Mouse (Mus musculus) lung, postnatal 10 days (tissue): Measurements from ENCODE around the gene Dffa.
"Not testable (repeated sequence)": the region's sequence is repeated elsewhere in the genome, so short reads cannot be mapped to it uniquely, and the experiment has no call there.

Source experiments
- DNase-seq: peaks from one replicate; pipeline ENCODE4 v3.0.0; 2021

The Dffa gene

DNA sequence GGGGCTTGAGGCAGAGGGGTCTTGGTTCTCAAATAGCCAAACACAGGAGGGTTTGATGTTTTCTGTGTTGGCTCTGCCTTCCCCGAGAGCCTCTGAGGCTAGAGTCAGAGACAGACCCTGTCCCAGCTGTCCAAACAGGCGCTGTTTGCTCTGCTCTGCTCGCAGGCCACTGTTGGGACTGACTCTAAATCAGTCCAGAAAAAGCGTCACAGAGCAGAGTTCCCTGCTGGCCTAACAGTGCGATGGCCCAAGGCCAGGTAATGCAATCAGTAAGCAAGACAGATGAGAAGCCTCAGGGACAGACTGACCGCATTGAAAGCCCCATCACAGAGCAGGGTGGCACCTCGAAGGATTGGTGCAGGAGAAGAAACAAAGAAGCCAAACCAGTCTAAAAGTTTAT is 45.7 kb downstream of the Dffa start:
- peak; percentile 53 for DNase-seq

DNA sequence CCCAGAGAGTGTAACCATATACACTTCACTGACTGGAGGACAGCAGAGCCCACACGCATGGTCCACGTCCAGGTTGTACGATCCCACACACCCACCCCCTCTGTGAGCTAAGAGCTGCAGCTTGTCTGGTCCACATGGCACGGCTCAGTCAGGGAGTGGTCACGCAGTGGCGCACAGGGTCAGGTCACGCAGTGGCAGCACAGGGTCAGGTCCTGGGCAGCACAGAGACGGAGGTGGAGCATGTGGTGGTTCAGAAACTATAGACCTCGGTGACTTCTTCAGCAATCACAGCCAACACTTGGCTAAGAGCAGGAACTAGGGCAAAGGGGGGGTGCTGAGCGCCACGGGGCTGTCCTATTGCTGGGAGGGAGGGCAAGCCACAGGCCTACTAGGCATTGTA is 46.3 kb downstream of the Dffa start:
- DNase-seq = no peak

- DNase-seq = no peak
Observed at GRCm38 (mm10) chr4:149150721-149151120, 46.8 kb downstream of the Dffa start.

- DNase-seq = no peak
Observed at GRCm38 (mm10) chr4:149154859-149155258, 50.9 kb downstream of the Dffa start.

DNA sequence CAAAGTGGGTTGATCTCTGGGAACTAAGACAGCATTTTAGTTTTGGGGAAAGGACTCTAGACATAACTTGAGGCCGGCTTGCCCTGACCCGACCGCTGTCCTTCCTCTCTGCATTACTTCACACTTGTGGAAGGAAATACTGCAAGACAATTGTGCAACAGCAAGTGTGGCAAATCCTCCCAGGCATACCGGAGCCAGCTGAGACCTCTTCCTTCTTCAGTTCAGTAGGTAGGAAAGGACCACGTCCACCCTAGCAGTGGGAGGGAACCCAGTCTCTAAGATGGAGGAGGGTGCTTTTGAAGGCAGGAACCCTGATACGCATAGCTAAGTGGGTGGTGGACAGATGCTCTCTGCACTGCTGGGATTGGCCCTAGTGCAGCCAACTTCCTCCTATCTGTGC is 51.8 kb downstream of the Dffa start:
- DNase-seq = peak; percentile 26

DNA sequence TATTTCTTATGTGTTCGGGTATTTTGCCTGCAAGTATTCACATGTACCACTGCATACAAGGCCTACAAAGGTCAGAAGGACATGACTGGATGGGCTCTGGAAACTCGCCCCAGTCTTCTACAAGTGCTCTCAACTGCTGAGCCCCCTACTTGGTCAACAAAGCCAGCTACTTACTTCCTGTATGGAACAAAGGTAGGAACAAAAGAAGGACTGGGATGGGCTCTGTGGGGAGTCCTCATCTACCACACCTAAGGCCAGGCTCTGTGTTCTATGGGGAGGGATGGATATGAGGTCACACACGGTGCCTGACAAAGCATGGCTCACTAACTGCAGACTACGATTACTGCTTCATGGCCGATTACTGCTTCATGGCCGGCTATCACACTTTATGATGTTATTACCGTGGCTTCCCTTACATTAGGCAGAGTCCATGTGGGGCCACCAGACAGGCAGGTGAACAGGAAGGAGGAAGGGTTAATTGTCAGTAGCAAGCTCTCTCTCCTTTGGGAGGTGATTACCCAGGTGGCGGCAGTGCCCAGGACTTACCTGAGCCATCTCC is 53.5 kb downstream of the Dffa start:
- DNase-seq = no peak

GRCm38 (mm10) chr4:149159203-149159602 is 55.3 kb downstream of the Dffa start:
- DNase-seq = no peak

GRCm38 (mm10) chr4:149159891-149160290 is 55.9 kb downstream of the Dffa start:
- no peak for DNase-seq

DNA sequence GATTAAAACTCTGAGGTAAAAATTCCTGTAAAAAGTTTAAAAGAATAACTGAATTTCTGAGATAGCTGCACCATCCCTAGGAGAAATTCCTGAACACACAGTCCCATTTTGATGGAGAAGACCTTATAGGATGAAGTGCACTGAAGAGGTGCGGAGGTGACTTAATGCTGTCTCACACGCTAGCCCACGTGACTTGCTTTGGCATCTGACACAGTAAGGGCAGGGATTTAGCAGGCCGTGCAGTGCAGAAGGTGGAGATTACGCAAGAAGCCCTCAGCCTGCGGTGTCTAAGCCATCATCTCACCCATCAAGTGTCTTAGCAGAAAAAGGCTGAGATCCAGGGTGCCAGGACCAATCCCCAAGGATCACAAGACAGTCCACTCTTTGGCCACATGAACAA is 57.2 kb downstream of the Dffa start:
- no peak for DNase-seq

DNA sequence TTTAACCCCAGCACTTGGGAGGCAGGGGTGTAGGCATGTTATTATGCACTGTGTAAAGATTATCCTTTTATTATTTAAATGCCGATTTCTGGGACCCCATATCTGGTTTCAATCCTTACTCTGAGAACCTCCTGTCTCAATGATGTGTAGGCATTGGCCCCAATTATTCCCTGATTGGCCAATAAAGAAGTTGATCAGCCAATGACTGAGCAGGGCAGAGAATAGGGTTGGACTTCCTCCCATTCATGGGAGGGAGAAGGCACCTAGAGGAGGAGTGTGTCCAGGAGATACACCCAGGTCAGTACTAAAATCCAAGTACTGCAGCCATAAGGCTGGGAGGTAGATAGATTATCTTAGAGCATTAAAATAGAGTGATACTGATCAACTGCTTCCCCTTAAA is 59.2 kb downstream of the Dffa start:
- no peak for DNase-seq

GRCm38 (mm10) chr4:149164150-149164549 is 60.2 kb downstream of the Dffa start:
- no peak for DNase-seq

GRCm38 (mm10) chr4:149166215-149166946 is 62.4 kb downstream of the Dffa start, which contains the start of gene Pgd:
Gene Pgd (minus strand): TSS chr4:149166771.
- peak; percentile 98 for DNase-seq

DNA sequence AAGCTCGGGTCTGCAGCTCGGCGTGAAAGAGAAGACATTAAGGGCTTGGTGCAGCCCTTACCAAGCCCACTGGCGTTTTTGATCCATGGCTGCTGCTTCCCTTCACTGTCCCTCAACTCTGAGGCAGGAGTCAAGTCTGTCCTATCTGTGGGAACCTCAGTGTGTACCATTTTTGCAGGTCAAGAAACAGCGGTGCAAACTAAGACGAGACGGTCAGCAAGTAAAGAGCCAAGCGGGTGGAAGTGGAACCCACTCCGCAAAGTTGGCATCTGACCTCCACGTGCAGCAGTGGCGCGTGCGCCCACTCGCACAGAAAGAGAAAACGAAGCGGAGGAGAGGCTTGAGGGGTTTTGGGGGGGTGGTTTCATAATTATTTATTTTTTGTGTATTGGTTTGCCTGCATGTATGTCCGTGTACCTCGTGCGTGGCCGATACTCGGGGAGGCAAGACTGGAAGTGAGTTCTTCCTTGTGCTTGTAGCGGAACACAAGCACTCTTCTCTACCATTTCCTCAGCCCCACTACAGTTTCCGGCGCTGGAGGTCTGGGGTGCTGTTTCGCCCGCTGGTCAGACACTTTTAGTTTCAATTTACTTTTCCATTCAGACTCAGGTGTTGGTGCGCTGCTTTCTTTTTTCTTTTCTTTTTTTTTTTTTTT is 63.1 kb downstream of the Dffa start:
- peak; percentile 58 for DNase-seq

DNA sequence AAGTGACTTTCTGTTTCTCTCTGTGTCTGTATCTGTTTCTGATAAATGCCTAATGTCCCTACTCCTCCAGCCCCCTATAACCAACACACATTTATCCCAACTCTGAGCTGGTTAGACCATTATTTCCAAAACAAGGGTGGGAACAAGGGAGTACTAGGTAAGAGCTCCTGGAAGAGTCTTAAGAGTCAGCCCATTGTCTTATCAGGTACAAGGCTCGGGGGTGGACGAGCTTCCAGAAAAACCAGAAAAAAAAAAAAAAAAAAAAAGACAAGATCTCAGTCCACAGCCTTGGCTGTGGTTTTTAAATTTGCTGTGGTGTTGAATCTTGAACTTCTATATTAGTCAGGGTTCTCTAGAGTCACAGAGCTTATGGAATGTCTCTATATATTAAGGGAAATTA is 64.1 kb downstream of the Dffa start:
- no peak for DNase-seq

GRCm38 (mm10) chr4:149169926-149170325 is 66.0 kb downstream of the Dffa start:
- DNase-seq = not testable (repeated sequence)
